Mouse (Mus musculus): ENCODE data around the gene Ccdc30.
"Not testable (repeated sequence)": the region's sequence is repeated elsewhere in the genome, so short reads cannot be mapped to it uniquely, and the experiment has no call there.

The Ccdc30 gene

GRCm38 (mm10) chr4:119303291-119303690, 112.0 kb downstream of the Ccdc30 start:
- DNase-seq (ENCODE audit: low read depth), result no peak

DNA sequence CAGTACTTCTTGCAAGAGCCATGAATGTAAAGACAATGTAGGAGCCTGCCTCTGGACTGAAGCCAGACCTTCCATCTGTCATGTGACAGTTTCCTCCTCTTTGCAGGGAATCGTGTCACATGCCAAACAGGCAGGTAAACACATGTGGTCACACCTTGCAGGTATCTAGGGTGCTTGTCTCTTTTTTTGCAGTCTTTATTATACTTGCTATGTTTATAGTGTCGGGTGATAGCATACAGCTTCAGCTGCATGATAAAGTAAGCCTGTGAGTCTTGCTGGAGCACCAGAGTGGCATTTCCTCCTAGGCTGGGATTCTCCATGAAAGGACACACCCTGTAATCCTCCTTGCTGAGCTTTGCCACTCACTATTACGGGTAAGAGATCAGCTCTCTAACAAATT, 113.5 kb downstream of the Ccdc30 start:
- no peak for DNase-seq (ENCODE audit: low read depth)

GRCm38 (mm10) chr4:119300761-119301160, 114.6 kb downstream of the Ccdc30 start:
- DNase-seq (ENCODE audit: low read depth), result no peak

GRCm38 (mm10) chr4:119297361-119297760, 118.0 kb downstream of the Ccdc30 start:
- no peak for DNase-seq (ENCODE audit: low read depth)

DNA sequence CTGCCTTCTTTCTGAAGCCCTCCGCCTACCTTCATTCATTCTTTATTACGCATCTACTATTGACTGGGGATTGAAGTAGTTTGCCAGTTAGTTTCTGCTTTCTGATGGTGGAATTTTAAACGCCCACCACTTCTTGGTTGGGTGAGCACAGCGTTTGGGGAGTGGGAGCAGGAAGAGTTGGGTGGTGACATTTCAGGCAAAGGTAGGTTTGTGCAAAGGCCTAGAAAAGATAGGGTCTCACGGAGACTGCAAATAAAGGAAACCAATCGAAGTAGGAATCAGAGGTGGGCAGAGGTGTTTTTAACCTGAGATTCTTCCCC, 120.2 kb downstream of the Ccdc30 start:
- no peak for DNase-seq (ENCODE audit: low read depth)

DNA sequence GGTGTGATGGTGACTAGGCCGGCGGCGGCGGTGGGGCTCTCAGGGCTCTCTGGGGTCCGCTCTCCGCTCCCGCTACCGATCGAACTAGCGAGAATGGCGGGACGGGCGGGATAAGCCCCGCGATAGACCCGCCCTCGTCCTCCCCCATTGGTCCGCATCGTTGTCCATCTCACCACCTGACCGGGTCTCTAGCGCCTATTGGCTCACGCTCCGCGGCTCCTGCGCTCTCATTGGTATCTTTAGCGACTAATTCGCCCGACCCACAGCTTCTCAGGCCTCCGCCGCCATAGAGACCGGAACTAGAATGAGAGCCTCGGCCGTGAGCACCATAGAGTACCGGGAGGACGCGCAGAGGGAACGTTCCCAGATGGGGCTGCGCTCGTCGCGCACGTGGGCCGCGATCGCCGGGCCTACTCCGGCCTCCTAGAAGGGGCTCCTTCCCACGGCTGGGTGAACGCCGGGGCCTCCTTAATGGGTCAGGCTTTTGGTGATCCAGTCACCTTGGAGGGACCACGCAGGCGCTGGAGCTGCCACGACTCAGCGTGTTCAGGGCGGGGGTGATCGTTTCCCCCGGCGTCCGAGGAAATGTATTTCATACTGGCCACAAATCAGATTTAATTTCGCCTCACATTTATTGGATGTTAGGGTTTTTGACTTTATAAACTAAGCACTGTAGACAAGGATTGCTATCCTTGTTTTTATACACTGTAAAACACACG, 120.7 kb downstream of the Ccdc30 start, which contains the start of gene Ybx1:
Gene Ybx1 (minus strand): TSS at position 190 of the 719 bp plus-strand sequence.
- DNase-seq (ENCODE audit: low read depth), result peak; percentile 98

DNA sequence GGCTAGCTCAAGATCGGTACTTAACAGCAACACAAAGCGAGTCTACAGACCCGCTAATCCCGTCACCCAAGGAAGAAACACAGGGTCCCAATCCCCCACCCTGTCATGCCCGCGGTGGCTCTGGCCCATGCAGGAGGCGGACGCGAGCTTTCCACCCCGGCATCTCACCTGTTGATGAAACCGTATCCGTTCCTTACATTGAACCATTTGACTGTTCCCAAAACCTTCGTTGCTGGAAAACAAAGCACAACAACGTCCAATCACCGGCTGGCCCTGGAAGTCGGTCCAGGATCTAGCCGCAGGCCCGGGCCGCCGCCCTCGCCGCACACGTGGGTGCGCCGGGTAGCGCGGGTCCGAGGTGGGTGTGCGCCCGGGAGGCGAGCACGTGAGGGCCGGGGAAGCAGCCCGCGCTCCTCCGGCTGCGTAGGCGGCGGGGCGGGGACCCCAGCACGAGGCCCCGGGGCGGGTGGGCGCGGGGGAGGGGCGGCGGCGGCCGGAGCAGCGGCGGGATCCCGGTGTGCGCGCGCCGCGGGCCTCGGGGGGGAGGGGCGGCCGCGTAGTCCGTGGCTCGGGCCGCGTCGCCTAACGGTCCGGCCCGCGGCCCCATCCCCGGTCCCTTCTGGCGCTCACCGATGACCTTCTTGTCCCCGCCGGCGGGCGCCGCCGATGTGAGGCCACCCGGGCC, 121.6 kb downstream of the Ccdc30 start:
- DNase-seq (ENCODE audit: low read depth), result peak; percentile 55

- DNase-seq (ENCODE audit: low read depth), result peak; percentile 65
These were observed 122.3 kb downstream of the Ccdc30 start for GRCm38 (mm10) chr4:119292771-119293573.

- no peak for DNase-seq (ENCODE audit: low read depth)
These were observed 123.4 kb downstream of the Ccdc30 start for GRCm38 (mm10) chr4:119291921-119292320.

DNA sequence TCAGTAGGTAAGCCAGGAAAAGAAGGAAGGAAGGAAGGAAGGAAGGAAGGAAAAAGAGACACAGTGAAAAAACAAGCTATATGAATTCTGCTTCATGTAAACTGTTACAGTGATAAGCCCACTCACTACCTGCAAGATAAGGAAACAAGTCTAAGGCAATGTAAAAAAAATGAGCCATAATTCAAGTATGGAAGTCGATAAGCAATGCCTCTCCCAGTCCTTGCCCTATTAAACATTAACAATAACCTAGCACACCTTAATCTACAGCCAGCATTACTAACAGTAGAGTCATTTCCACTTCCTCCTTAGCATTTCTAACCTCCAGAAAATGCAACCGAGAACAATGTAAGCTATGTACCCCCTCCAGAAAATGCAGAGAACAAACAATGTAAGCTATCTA, 130.0 kb downstream of the Ccdc30 start:
- no peak for DNase-seq (ENCODE audit: low read depth)

DNA sequence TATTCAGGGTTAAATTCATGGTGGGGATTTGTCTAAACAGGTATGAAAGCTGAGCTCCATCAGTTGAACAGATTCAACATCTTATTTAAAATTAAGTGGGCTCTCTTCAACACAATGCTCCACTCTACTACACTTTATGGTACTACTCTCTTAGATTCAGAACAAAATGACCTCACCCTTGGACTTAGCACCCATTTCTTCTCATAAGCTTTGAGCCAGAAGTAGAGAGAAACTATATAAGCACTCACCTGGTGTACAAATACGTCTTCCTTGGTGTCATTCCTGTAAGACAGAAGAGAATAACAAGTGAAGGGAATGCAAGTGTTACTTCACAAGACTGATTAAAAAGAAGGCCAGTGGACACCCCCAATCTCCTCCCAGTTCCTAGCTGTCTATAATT, 130.5 kb downstream of the Ccdc30 start:
- no peak for DNase-seq (ENCODE audit: low read depth)

DNA sequence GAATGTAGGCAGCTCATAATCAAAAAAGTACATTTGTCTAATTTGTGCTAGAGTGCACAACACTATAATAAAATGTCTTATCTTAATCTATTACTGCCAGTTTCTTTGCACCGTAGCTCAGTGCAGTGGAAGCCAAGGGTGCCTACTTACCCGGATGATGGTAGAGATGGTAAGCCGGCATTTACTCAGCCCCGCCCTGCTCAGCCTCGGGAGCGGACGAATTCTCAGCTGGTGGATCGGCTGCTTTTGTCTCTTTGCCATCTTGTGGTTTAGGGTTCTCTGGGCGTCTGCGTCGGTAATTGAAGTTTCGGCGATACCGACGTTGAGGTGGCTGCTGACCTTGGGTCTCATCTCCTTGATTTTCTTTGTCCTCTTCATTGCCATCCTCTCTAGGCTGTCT, 136.5 kb downstream of the Ccdc30 start:
- not testable (repeated sequence) for DNase-seq (ENCODE audit: low read depth)

- no peak for DNase-seq (ENCODE audit: low read depth)
These were observed 139.6 kb downstream of the Ccdc30 start for GRCm38 (mm10) chr4:119275726-119276125.

- DNase-seq (ENCODE audit: low read depth), result no peak
These were observed 140.1 kb downstream of the Ccdc30 start for GRCm38 (mm10) chr4:119275226-119275625.

GRCm38 (mm10) chr4:119274627-119275026, 140.7 kb downstream of the Ccdc30 start:
- no peak for DNase-seq (ENCODE audit: low read depth)

Measured in naive thymus-derived CD4-positive, alpha-beta T cell, adult 2 months (primary cell).